Comparison of ENCODE assay signal across 8 mouse cellular contexts in the genomic region with DNA sequence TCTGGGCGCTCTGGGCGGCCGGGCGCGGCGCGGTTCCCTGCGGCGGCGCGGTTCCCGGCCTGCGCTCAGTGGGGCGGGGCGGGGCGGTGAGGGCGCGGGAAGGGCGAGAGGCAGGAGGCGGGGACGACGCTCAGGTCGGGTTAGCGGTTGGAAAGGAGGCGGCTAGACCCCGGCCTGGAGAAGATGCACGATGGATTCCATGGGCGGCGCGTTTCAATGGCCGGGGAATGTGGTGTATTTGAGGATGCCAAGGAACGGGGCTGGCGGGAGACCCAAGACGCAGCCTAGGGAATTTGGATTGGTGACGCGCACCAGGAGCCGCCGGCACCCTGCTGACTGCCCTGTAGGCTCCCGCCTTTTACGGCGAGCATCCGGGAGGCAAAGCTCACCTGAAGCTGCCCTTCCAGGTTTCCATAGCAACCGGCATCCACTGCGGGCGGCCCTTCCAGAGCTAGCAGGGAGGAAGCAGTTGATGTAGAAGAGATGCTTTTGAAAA. TPM values are rescaled to one million over a fixed set of nuclear protein-coding genes. Genes with fewer than 3 reads are reported as not detected.
DNase-seq lines count a peak whose midpoint lies in the region; ATAC-seq and TF ChIP-seq lines count a peak whose summit lies in the region.

No protein-coding gene starts in this region.

- TF ChIP-seq POLR2A in cortical plate, adult 2 months (IDR thresholded peaks at IDR 0.05; ENCODE audit: extremely low read depth, insufficient read depth, low read length), result no peak

- TF ChIP-seq CTCF in G1E (IDR thresholded peaks at IDR 0.05; ENCODE audit: low read depth, low read length), result no peak
- no peak for TF ChIP-seq CTCF in cortical plate, adult 2 months (IDR thresholded peaks at IDR 0.05; ENCODE audit: extremely low read depth, insufficient read depth, low read length)
- TF ChIP-seq CTCF in heart, postnatal 0 days (IDR thresholded peaks at IDR 0.05; ENCODE audit: low read depth), result no peak

- under 1% methylated on average over 39 of the region's 45 CpGs for WGBS in heart, postnatal 0 days
- 1% methylated on average over 29 of the region's 45 CpGs for WGBS in macrophage (ENCODE audit: missing documents)

- TF ChIP-seq EP300 in heart, postnatal 0 days (IDR thresholded peaks at IDR 0.05; ENCODE audit: low read depth), result no peak

- peak overlapping the region; percentile 72 for H3K9ac ChIP-seq in heart, postnatal 0 days (replicated peaks; ENCODE audit: low read depth, low read length)

- H3K4me3 ChIP-seq in G1E (ENCODE audit: low read depth, low read length) (peak overlapping the region; percentile 91), macrophage (ENCODE audit: inconsistent target) (peak overlapping the region; percentile 55)
- H3K4me3 ChIP-seq in cortical plate, adult 2 months (ENCODE audit: insufficient read depth, low read length), result peak overlapping the region; percentile 69
- peak overlapping the region; percentile 80 for H3K4me3 ChIP-seq in heart, postnatal 0 days (ENCODE audit: low read depth, low read length)

- H3K9me3 ChIP-seq in G1E (replicated peaks), result no peaks in the 10 kb centered on the region
- H3K9me3 ChIP-seq in heart, postnatal 0 days (replicated peaks; ENCODE audit: control insufficient read depth, low read length), result no peaks in the 10 kb centered on the region

- H3K27me3 ChIP-seq in G1E (ENCODE audit: insufficient read depth, low read length), result no peaks in the 10 kb centered on the region
- H3K27me3 ChIP-seq in heart, postnatal 0 days (ENCODE audit: control insufficient read depth, insufficient read depth, low read length), result no peaks in the 10 kb centered on the region

- H3K79me2 ChIP-seq in macrophage (ENCODE audit: inconsistent target), result peaks cover 25% of the 10 kb centered on the region; the same call in 1 of the 2 replicates

- peak; percentile 66 for ATAC-seq in G1E (ENCODE audit: extremely low read depth, insufficient number of reproducible peaks, low FRiP score, poor library complexity, severe bottlenecking)
- peak; percentile 96 for ATAC-seq in heart, postnatal 0 days (ENCODE audit: insufficient read depth, low read depth)

- peak; percentile 83 to 91 for DNase-seq in adrenal gland, postnatal 36 days
- no peak for DNase-seq in adrenal gland, adult 8-10 months
- peak; percentile 60 for DNase-seq in G1E (ENCODE audit: low spot score)
- peak; percentile 58 for DNase-seq in heart, postnatal 0 days (ENCODE audit: low spot score)
- DNase-seq in left cerebral cortex, adult 18-20 months (ENCODE audit: low spot score in 2 of 2), result peak; percentile 61 to 70
- DNase-seq in spleen, postnatal 4 days (ENCODE audit: low spot score in 2 of 2), result peak; percentile 82 to 92

- H3K27ac ChIP-seq in cortical plate, adult 2 months (ENCODE audit: insufficient read depth, low read length), result peak overlapping the region; percentile 98
- peak overlapping the region; percentile 97 for H3K27ac ChIP-seq in heart, postnatal 0 days (ENCODE audit: low read depth)
- H3K27ac ChIP-seq in macrophage, result no peak overlapping the region

- peak overlapping the region; percentile 95 for H3K4me2 ChIP-seq in heart, postnatal 0 days (ENCODE audit: low read depth, low read length)

- peaks cover 34% of the 10 kb centered on the region for H3K4me1 ChIP-seq in G1E (ENCODE audit: insufficient read depth, low read depth, low read length)
- peaks cover 7% of the 10 kb centered on the region; the same call in 1 of the 2 replicates for H3K4me1 ChIP-seq in cortical plate, adult 2 months (ENCODE audit: control insufficient read depth, insufficient read depth, low read length)
- peaks cover 12% of the 10 kb centered on the region for H3K4me1 ChIP-seq in heart, postnatal 0 days (ENCODE audit: control insufficient read depth, insufficient read depth)

- H3K36me3 ChIP-seq in G1E (replicated peaks) (peaks cover 61% of the 10 kb centered on the region), macrophage (ENCODE audit: inconsistent target) (peaks cover 12% of the 10 kb centered on the region; the same call in 1 of the 2 replicates)
- H3K36me3 ChIP-seq in heart, postnatal 0 days (replicated peaks; ENCODE audit: control insufficient read depth, insufficient read depth, low read length), result peaks cover 23% of the 10 kb centered on the region

RNA-seq across cellular contexts. Expression of a gene that starts 0.5 kb away (rescaled TPM):
- 10 to 100 TPM; 30.3 to 36.2 TPM for total RNA-seq in adrenal gland, postnatal 36 days (2021)
- total RNA-seq in adrenal gland, adult 8-10 months (2022), result 10 to 100 TPM; 24.8 to 35.4 (median 32.6) TPM
- total RNA-seq in G1E (2014; fragmentation: Nextera tagmentation), result 50.7 and 54.2 TPM in 2 replicates
- 31.8 and 43.4 TPM in 2 replicates for total RNA-seq in G1E (2017)
- 75.0 and 79.4 TPM in 2 replicates for polyA plus RNA-seq in G1E (2012)
- polyA plus RNA-seq in cortical plate, adult 2 months (2012; rRNA removed), result 101 and 104 TPM in 2 replicates
- total RNA-seq in heart, postnatal 0 days (2014; rRNA removed; ENCODE audit: low replicate concordance), result 11.0 and 28.9 TPM in 2 replicates
- polyA plus RNA-seq in heart, postnatal 0 days (2015; fragmentation: Nextera tagmentation; extraction: Ambion mirVana), result 28.9 and 33.2 TPM in 2 replicates
- 100 to 1,000 TPM; 129 to 139 TPM for total RNA-seq in left cerebral cortex, adult 18-20 months (2021)
- total RNA-seq in macrophage (2018; cell fraction: chromatin; rRNA removed), result 10 to 100 TPM; 11.9 to 63.3 (median 32.7) TPM
- 10 to 100 TPM; 17.9 to 37.9 (median 23.7) TPM for total RNA-seq in macrophage (2018; cell fraction: cytosol; rRNA removed)
- total RNA-seq in macrophage (2018; cell fraction: nucleus; rRNA removed), result 10 to 100 TPM in 25 of 26 experiments, 1 to 10 TPM in 1; 9.1 to 45.3 (median 21.4) TPM
- 18.5 to 49.2 TPM (median 35.8 TPM) in 3 replicates for polyA plus RNA-seq in macrophage (2018)

RNA-seq across cellular contexts. Expression of a gene that starts 18.9 kb away (rescaled TPM):
- total RNA-seq in adrenal gland, postnatal 36 days (2021), result 10 to 100 TPM; 18.3 to 20.0 TPM
- total RNA-seq in adrenal gland, adult 8-10 months (2022), result 10 to 100 TPM; 17.2 to 20.1 (median 19.5) TPM
- total RNA-seq in G1E (2014; fragmentation: Nextera tagmentation) (25.7 and 30.0 TPM in 2 replicates), G1E (2017) (41.7 and 52.4 TPM in 2 replicates)
- polyA plus RNA-seq in G1E (2012) (36.5 and 49.6 TPM in 2 replicates), macrophage (2018) (15.9 to 19.4 TPM (median 15.9 TPM) in 3 replicates)
- 10.3 and 11.0 TPM in 2 replicates for polyA plus RNA-seq in cortical plate, adult 2 months (2012; rRNA removed)
- total RNA-seq in heart, postnatal 0 days (2014; rRNA removed; ENCODE audit: low replicate concordance), result 15.9 and 29.2 TPM in 2 replicates
- 9.9 and 10.5 TPM in 2 replicates for polyA plus RNA-seq in heart, postnatal 0 days (2015; fragmentation: Nextera tagmentation; extraction: Ambion mirVana)
- total RNA-seq in left cerebral cortex, adult 18-20 months (2021), result 10 to 100 TPM; 15.1 to 16.0 TPM
- total RNA-seq in macrophage (2018; cell fraction: chromatin; rRNA removed), result 10 to 100 TPM in 22 of 26 experiments, 1 to 10 TPM in 4; 6.2 to 19.7 (median 15.0) TPM
- total RNA-seq in macrophage (2018; cell fraction: cytosol; rRNA removed), result 10 to 100 TPM; 14.5 to 23.3 (median 19.6) TPM
- total RNA-seq in macrophage (2018; cell fraction: nucleus; rRNA removed), result 10 to 100 TPM; 10.2 to 22.7 (median 17.1) TPM

RNA-seq across cellular contexts. Expression of a gene that starts 19.9 kb away (rescaled TPM):
- not detected for total RNA-seq in adrenal gland, postnatal 36 days (2021)
- total RNA-seq in adrenal gland, adult 8-10 months (2022), result under 1 TPM in 2 of 4 experiments, not detected in 2; 0.13 to 0.14 TPM
- total RNA-seq in G1E (2014; fragmentation: Nextera tagmentation) (not detected in 2 replicates), G1E (2017) (0.11 TPM in 1 of 2 replicates, not detected in the other)
- polyA plus RNA-seq in G1E (2012) (0.02 TPM in 2 replicates), macrophage (2018) (0.09 TPM in 1 of 3 replicates, not detected in the others)
- polyA plus RNA-seq in cortical plate, adult 2 months (2012; rRNA removed), result 0.51 and 1.3 TPM in 2 replicates
- total RNA-seq in heart, postnatal 0 days (2014; rRNA removed; ENCODE audit: low replicate concordance), result not detected in 2 replicates
- polyA plus RNA-seq in heart, postnatal 0 days (2015; fragmentation: Nextera tagmentation; extraction: Ambion mirVana), result 0.27 TPM in 1 of 2 replicates, not detected in the other
- total RNA-seq in left cerebral cortex, adult 18-20 months (2021), result under 1 TPM; 0.16 to 0.77 TPM
- not detected for total RNA-seq in macrophage (2018; cell fraction: chromatin; rRNA removed)
- under 1 TPM in 8 of 26 experiments, not detected in 18; 0.03 to 0.17 (median 0.07) TPM for total RNA-seq in macrophage (2018; cell fraction: cytosol; rRNA removed)
- total RNA-seq in macrophage (2018; cell fraction: nucleus; rRNA removed), result not detected

RNA-seq across cellular contexts. Expression of a gene that starts 42.2 kb away (rescaled TPM):
- 1 to 10 TPM; 5.8 to 7.6 TPM for total RNA-seq in adrenal gland, postnatal 36 days (2021)
- total RNA-seq in adrenal gland, adult 8-10 months (2022), result 10 to 100 TPM in 1 of 4 experiments, 1 to 10 TPM in 3; 7.2 to 10.2 (median 8.1) TPM
- total RNA-seq in G1E (2014; fragmentation: Nextera tagmentation), result 2.4 and 3.8 TPM in 2 replicates
- total RNA-seq in G1E (2017), result 1.0 and 1.6 TPM in 2 replicates
- 1.1 and 1.2 TPM in 2 replicates for polyA plus RNA-seq in G1E (2012)
- polyA plus RNA-seq in cortical plate, adult 2 months (2012; rRNA removed), result 1.4 and 1.5 TPM in 2 replicates
- total RNA-seq in heart, postnatal 0 days (2014; rRNA removed; ENCODE audit: low replicate concordance), result 0.57 and 1.0 TPM in 2 replicates
- 0.59 and 0.65 TPM in 2 replicates for polyA plus RNA-seq in heart, postnatal 0 days (2015; fragmentation: Nextera tagmentation; extraction: Ambion mirVana)
- total RNA-seq in left cerebral cortex, adult 18-20 months (2021), result 1 to 10 TPM in 1 of 2 experiments, under 1 TPM in 1; 0.56 to 1.1 TPM
- 100 to 1,000 TPM in 20 of 26 experiments, 10 to 100 TPM in 6; 57.3 to 229 (median 148) TPM for total RNA-seq in macrophage (2018; cell fraction: chromatin; rRNA removed)
- total RNA-seq in macrophage (2018; cell fraction: cytosol; rRNA removed), result 100 to 1,000 TPM in 8 of 26 experiments, 10 to 100 TPM in 18; 12.0 to 167 (median 56.6) TPM
- total RNA-seq in macrophage (2018; cell fraction: nucleus; rRNA removed), result 100 to 1,000 TPM in 18 of 26 experiments, 10 to 100 TPM in 8; 39.0 to 219 (median 148) TPM
- polyA plus RNA-seq in macrophage (2018), result 6.2 to 14.2 TPM (median 8.5 TPM) in 3 replicates
